Mouse (Mus musculus) macrophage (primary cell): Measurements from ENCODE around the gene Csnk2b. TPM values are rescaled to one million over a fixed set of nuclear protein-coding genes. Genes with fewer than 3 reads are reported as not detected.

Source experiments
- H3K27ac ChIP-seq: fragments of 350-480 bp; formaldehyde crosslinking; 2 replicates; pipeline ENCODE4 v1.9.0; 2021
- H3K36me3 ChIP-seq: fragments of 350-480 bp; formaldehyde crosslinking; 2 replicates; pipeline ENCODE4 v1.9.0; 2021; ENCODE audit errors: inconsistent target
- H3K4me3 ChIP-seq: fragments of 350-480 bp; formaldehyde crosslinking; 2 replicates; pipeline ENCODE4 v1.9.0; 2021; ENCODE audit errors: inconsistent target
- H3K79me2 ChIP-seq: fragments of 350-480 bp; formaldehyde crosslinking; 2 replicates; pipeline ENCODE4 v1.9.0; 2021; ENCODE audit errors: inconsistent target
- WGBS: methylation state at CpG from one replicate; pipeline ENCODE4 v1.1.7; 2026; ENCODE audit warnings: inconsistent platforms; ENCODE audit not compliant: missing documents; 5-methylcytosine and 5-hydroxymethylcytosine counted together
- polyA plus RNA-seq: library from polyadenylated mRNA; stranded (reverse); fragments of 250-400 nt; gene quantifications from 3 replicates; pipeline ENCODE4 v1.2.4, GENCODE M21; 2018; ENCODE audit warnings: inconsistent platforms

The Csnk2b gene
- polyA plus RNA-seq, 1 experiment from 2014 or later = 149 TPM

DNA sequence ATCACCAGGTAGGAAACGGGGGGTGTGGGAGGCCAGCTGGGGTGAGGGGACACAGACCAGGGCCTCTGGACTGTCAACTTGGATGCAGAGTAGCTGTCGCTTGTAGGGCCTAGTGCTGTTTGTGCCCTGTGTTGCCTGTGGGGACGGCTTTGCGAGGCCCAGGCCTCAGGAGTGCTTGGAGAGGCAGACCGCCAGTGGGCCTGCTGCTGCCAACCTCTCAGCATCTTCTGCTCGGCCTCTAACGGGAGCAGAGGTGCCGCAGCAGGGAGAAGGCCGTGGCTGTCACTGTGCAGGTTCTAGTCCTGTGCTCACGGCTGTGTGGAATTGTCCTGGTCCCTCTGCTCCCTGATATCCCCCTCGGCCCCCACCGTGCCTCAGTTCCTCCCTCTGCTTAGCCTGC, 25.3 kb downstream of the Csnk2b start:
- Histone ChIP-seq H3K4me3 (no peak overlapping the region), H3K27ac (no peak overlapping the region), H3K79me2 (no peaks in the 10 kb centered on the region), H3K36me3 (peaks cover 78% of the 10 kb centered on the region)
- 96% methylated on average over 12 of the region's 12 CpGs for WGBS

DNA sequence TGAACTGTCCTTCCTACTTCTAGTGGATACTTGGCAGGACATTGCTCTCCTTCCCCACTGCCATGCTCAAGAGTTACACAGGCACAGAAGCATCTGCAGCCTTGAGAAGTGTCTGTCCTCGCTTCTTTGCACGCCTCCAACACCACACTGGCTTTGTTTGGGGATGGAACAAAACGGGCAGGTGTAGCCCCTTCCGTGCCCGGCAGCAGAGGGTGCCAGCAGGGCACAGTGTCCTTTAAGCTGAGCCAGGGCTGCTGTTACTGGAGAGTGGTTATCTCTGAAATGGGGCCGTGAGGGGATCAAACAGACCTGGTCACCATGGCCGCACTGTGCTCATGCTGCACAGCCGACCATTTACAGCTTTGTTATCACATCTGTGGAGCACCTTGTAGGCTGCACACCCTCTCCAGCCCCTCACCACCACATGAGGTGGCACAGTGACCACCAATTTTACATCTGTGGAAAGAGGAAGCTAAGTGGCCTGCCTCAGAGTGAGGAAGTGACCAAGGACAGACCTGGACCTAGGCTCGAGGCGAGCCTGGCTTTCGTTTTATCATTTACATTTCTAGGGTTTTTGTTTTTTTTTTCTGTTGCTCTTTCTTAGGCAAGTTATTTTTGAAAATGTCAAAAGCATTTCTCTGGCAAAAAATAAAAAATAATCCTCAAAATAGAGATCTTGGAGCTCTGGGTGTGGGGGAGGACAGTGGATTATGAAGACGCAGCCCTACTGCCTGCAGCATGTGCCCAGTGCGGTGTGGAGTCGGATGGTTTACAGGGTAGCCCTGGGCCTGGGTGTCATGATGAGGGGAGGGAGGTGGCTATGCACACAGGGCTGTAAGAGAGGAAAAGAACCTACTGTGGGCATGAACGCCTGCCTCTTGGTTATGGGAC, 27.1 kb downstream of the Csnk2b start:
- Histone ChIP-seq H3K79me2 (peaks cover 11% of the 10 kb centered on the region; the same call in 1 of the 2 replicates), H3K36me3 (peaks cover 65% of the 10 kb centered on the region), H3K4me3 (no peak overlapping the region), H3K27ac (no peak overlapping the region)
- WGBS = 83% methylated on average over 15 of the region's 15 CpGs

DNA sequence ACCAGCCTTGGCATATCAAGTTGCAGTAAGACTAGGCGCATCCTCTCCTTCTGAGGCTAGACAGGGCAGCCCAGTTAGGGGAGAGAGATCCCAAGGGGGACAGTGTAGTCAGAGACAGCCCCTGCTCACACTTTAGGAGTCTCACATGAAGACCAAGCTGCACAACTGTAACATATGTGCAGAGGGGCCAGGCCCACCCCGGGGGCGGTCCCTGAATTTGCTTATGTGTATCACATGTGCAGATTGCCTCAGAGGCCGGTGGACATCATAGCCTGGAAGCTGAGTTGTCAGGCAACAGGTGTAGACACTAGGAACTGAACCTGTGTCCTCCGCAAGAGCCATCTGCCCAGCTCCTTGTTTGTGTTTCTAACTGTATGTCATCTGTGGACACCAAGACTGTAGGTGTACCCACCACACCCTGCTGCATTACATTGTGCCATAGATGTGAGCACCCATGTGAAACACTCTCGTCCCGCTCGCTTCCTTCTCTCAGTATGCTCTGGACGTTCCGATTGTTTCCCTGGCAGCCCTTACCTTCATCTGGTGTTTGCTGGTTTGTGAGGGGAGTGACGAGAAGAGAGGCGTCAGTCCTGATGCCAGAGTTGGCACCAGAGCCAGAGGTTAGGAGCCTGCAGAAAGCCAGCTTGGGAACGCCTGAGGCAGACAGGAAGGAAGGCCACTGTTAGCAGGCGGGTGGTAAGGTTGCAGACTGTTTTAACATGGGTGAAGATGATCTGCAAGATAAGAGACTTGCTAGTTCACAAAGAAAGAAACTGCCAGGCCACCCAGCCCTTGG, 29.3 kb downstream of the Csnk2b start:
- WGBS = 92% methylated on average over 14 of the region's 14 CpGs
- H3K4me3 ChIP-seq = no peak overlapping the region
- H3K27ac ChIP-seq = no peak overlapping the region
- H3K79me2 ChIP-seq = peaks cover 13% of the 10 kb centered on the region; the same call in 1 of the 2 replicates
- peaks cover 45% of the 10 kb centered on the region for H3K36me3 ChIP-seq

DNA sequence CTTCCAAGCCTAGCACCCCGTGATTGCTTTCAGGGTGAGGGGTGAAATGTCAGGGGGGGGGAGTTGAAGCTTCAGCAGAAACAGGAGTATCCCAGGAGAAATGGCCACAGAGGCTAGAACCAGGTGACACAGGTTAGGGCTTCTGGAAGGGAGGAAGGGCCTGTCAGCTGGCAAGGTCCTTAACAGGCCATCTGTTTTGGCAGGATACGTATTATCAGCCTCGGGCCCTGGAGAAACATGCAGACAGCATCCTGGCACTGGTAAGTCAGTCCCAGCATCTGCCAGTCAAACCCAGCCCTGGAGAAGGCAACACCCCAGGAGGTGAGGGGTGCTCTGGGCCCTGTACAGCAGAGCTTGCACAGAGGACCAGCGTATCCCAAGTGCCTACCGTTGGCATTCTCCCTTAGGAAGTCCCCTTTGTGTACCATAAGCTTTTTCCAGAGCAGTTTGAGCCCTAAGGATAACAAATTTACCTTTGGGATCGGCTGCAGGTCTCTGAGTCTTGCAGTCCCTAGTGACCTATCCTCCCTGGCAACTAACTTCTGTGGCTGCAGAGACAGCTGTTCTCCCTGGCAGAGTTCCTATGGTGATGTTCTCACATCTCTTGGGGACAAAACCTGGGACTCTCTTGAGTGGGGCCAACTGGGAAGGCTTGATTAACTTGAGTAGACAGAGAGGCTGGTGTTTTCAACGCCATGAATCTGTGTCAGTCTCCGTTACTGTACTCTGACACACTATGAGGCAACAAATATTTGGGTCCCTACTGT, 31.5 kb downstream of the Csnk2b start:
- Histone ChIP-seq H3K79me2 (peaks cover 13% of the 10 kb centered on the region; the same call in 1 of the 2 replicates), H3K36me3 (peaks cover 27% of the 10 kb centered on the region), H3K4me3 (peak overlapping the region; percentile 68), H3K27ac (no peak overlapping the region)
- 74% methylated on average over 8 of the region's 8 CpGs for WGBS

DNA sequence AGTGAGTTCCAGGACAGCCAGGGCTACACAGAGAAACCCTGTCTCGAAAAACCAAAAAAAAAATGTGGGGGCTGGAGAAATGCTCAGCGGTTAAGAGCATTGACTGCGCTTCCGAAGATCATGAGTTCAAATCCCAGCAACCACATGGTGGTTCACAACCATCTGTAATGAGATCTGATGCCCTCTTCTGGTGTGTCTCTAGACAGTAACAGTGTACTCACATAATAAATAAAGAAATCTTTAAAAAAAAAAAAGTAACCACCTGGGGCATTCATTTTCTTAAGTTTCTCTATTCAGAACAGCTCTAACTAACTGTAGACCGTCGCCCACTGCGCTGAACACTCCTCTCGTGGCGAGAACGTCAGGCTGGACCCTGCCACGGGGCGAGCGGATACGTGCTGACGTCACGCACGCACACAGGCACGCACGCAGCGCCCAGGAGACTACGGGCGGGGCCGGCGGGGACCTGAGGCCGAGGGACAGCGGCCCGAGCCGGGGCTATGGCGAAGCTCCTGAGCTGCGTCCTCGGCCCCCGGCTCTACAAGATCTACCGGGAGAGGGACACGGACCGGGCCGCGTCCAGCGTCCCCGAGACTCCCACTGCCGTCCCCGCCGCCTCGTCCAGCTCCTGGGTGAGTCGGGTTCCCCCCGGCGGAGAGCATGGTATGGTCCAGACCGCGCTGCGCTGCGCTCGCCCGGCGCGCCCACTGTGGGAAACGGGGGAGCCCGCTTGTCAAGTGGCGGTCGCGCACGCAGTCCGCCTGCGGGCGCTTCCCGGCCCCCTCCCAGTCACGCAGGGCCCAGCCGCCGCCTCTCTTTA, 32.8 kb downstream of the Csnk2b start, which contains the start of gene Abhd16a:
Abhd16a (plus strand) TSS at position 439 of the 820 bp plus-strand sequence.
- Histone ChIP-seq H3K36me3 (peaks cover 25% of the 10 kb centered on the region), H3K79me2 (peaks cover 13% of the 10 kb centered on the region; the same call in 1 of the 2 replicates), H3K27ac (peak within 1 kb of the TSS; percentile 47), H3K4me3 (peak within 1 kb of the TSS; percentile 68)
- WGBS = 3% methylated on average over 66 of the region's 67 CpGs

DNA sequence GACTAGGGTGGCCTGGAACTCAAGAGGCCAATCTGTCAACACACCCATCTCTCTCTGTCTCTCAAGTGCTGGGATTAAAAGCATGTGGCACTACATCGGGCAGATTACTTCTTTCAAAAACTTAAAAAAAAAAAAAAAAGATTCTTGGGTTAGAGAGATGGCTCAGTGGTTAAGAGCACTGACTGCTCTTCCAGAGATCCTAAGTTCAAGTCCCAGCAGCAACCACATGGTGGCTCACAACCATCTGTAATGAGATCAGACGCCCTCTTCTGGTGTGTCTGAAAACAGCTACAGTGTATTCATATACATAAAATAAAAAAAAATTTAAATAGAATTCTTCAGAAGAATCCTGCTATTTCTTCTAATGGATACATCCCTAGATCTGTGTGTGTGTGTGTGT, 33.7 kb downstream of the Csnk2b start:
- H3K27ac ChIP-seq = no peak overlapping the region
- no peak overlapping the region for H3K4me3 ChIP-seq
- peaks cover 16% of the 10 kb centered on the region for H3K36me3 ChIP-seq
- WGBS = 47% methylated on average over 2 of the region's 2 CpGs
- peaks cover 13% of the 10 kb centered on the region; the same call in 1 of the 2 replicates for H3K79me2 ChIP-seq

GRCm38 (mm10) chr17:35085208-35085865, 36.5 kb downstream of the Csnk2b start, which contains the start of gene Ly6g6f:
Ly6g6f (minus strand) TSS chr17:35085610.
- Histone ChIP-seq H3K4me3 (no peak within 1 kb of the TSS), H3K27ac (no peak within 1 kb of the TSS), H3K36me3 (no peaks in the 10 kb centered on the region), H3K79me2 (peaks cover 8% of the 10 kb centered on the region; the same call in 1 of the 2 replicates)
- WGBS = 91% methylated on average over 7 of the region's 7 CpGs

DNA sequence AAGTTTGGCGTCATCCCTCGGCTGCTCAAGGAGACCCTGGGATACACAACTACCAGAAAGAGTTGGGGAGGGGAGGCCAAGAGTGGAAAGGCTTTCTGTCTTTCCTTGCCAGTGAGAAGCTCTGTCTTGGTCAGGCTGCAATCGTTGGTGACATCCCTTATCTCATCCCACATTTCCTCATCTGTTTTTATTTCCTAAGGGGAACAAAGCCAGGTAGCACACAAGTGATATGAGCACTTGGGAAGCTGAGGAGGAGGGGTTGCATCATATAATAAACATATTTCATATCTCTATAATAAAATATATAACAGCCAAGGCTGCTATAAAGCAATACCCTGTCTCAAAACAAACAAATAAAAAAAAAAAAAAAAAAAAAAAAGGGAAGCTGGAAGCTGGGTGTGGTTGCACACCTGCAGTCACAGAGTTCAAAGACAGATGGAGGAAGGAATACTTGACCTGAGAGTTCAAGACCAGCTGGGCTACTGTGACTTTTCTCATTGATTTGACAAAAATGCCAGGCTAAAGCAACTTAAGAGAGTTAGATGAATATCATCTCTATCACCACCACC, 37.8 kb downstream of the Csnk2b start:
- WGBS = 63% methylated on average over 3 of the region's 3 CpGs
- Histone ChIP-seq H3K27ac (no peak overlapping the region), H3K4me3 (no peak overlapping the region), H3K36me3 (no peaks in the 10 kb centered on the region), H3K79me2 (no peaks in the 10 kb centered on the region)

DNA sequence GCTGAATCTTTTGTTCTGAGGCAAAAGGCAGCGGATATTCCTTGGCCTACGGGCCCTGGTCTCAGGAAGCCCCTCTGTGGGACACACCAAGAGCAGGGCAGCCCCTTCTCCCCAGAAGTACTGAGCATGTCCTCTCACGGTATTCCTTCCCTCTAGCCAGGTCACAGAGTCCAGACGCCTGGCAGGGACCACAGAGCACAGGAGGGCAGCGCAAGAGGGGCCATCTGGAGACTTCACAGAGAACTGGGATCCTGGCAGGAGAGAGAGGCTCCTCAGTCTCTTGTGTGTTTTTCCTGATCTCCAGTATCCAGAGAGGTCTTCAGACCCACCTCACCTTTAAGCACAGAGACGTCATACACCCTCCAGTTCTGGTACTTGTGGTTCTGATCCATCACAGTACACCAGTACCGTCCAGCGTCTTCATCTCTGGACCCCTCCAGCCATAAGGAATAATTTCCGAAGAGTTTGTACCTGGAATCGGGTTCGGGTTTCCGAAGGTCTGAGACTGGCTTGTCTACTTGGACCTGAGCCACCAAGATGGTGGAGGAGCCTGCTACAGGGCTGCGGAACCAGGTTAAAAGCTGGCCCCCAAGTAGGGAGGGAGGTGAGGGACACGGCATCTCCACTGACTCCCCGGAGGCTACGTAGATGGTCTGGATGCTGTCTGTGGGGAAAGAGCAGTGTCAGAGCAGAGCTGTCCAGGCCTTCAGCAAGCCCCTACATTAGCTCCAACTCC, 38.8 kb downstream of the Csnk2b start:
- H3K36me3 ChIP-seq = no peaks in the 10 kb centered on the region
- H3K27ac ChIP-seq = no peak overlapping the region
- H3K4me3 ChIP-seq = no peak overlapping the region
- WGBS = 94% methylated on average over 16 of the region's 16 CpGs
- no peaks in the 10 kb centered on the region for H3K79me2 ChIP-seq

GRCm38 (mm10) chr17:35080710-35081109, 41.1 kb downstream of the Csnk2b start:
- 95% methylated on average over 4 of the region's 4 CpGs for WGBS
- Histone ChIP-seq H3K36me3 (no peaks in the 10 kb centered on the region), H3K79me2 (no peaks in the 10 kb centered on the region), H3K4me3 (no peak overlapping the region), H3K27ac (no peak overlapping the region)

GRCm38 (mm10) chr17:35080248-35080647, 41.6 kb downstream of the Csnk2b start:
- 77% methylated on average over 5 of the region's 6 CpGs for WGBS
- no peaks in the 10 kb centered on the region for H3K36me3 ChIP-seq
- H3K27ac ChIP-seq = no peak overlapping the region
- H3K79me2 ChIP-seq = no peaks in the 10 kb centered on the region
- no peak overlapping the region for H3K4me3 ChIP-seq

GRCm38 (mm10) chr17:35079778-35080177, 42.1 kb downstream of the Csnk2b start:
- Histone ChIP-seq H3K27ac (no peak overlapping the region), H3K79me2 (no peaks in the 10 kb centered on the region), H3K4me3 (no peak overlapping the region), H3K36me3 (no peaks in the 10 kb centered on the region)
- 65% methylated on average over 9 of the region's 9 CpGs for WGBS
